Mouse (Mus musculus) embryonic stem cell, embryonic (primary cell): ENCODE measurements at regions not wholly inside any gene's neighbourhood (a gene's known extent, or its start where the extent isn't known, plus 50 kb on each side); places are given as distances from the start of the nearest gene placed in this dataset.

Source experiments
- CTCF ChIA-PET, 4 experiments: fragments of 300-600 bp in 2 of 4; fragments of 350-600 bp in 2 of 4; sonication (Branson Sonifier 250); formaldehyde crosslinking; loops; one replicate each; lab custom pipeline; 2022; ENCODE audit warnings: inconsistent platforms in 2 of 4; lab: Charles Lee
- POLR2A ChIA-PET, 4 experiments: fragments of 300-600 bp in 2 of 4; fragments of 350-600 bp in 2 of 4; sonication (Branson Sonifier 250); formaldehyde crosslinking; loops; one replicate each; lab custom pipeline; 2022; ENCODE audit warnings: antibody characterized with exemption in 4 of 4, inconsistent platforms in 1 of 4; lab: Charles Lee

GRCm38 (mm10) chr14:25225214-25225613 lies 233.8 kb upstream of the Zmiz1 start:
- ChIA-PET POLR2A (no interaction called here), CTCF (no interaction called here)

GRCm38 (mm10) chr14:25226155-25226839 lies 232.7 kb upstream of the Zmiz1 start:
- CTCF ChIA-PET, result interaction anchor here in 1 of 4 experiments (1.5 kb wide), 1 partner anchor 420 kb away, joined by 3 read pairs; no protein-coding TSS in a partner anchor
- POLR2A ChIA-PET, result no interaction called here

- ChIA-PET POLR2A (interaction anchor here in 2 of 4 experiments (0.6 to 0.9 kb wide), 2 partner anchors 13 to 1442 kb away, joined by 3 read pairs; no protein-coding TSS in a partner anchor), CTCF (interaction anchor here in 1 of 4 experiments (0.6 to 1.5 kb wide), 2 partner anchors 419 to 727 kb away, joined by 3 read pairs; no protein-coding TSS in a partner anchor)
Observed at GRCm38 (mm10) chr14:25226840-25227506, 232.0 kb upstream of the Zmiz1 start.

GRCm38 (mm10) chr14:25228321-25229047 lies 230.5 kb upstream of the Zmiz1 start:
- POLR2A ChIA-PET, result interaction anchor here in 2 of 4 experiments (0.5 to 0.7 kb wide), 2 partner anchors 14 to 70 kb away, joined by 3 read pairs; no protein-coding TSS in a partner anchor
- CTCF ChIA-PET, result no interaction called here

GRCm38 (mm10) chr14:25229569-25229968 lies 229.4 kb upstream of the Zmiz1 start:
- POLR2A ChIA-PET, result no interaction called here
- CTCF ChIA-PET, result no interaction called here

GRCm38 (mm10) chr14:25231881-25232280 lies 227.1 kb upstream of the Zmiz1 start:
- POLR2A ChIA-PET, result interaction anchor here in 1 of 4 experiments (0.7 kb wide), 1 partner anchor 432 kb away, joined by 5 read pairs; no protein-coding TSS in a partner anchor
- CTCF ChIA-PET, result interaction anchor here in 1 of 4 experiments (1.3 kb wide), 1 partner anchor 335 kb away, joined by 5 read pairs; no protein-coding TSS in a partner anchor

- ChIA-PET POLR2A (interaction anchor here in 1 of 4 experiments (0.7 kb wide), 1 partner anchor 104 kb away, joined by 3 read pairs; no protein-coding TSS in a partner anchor), CTCF (no interaction called here)
Observed at GRCm38 (mm10) chr14:25236421-25236973, 222.5 kb upstream of the Zmiz1 start.

- ChIA-PET CTCF (no interaction called here), POLR2A (interaction anchor here in 2 of 4 experiments (0.6 kb wide), 3 partner anchors 54 to 598 kb away, joined by 3 read pairs; no protein-coding TSS in a partner anchor)
Observed at GRCm38 (mm10) chr14:25239335-25239960, 219.5 kb upstream of the Zmiz1 start.

GRCm38 (mm10) chr14:25242753-25243152 lies 216.2 kb upstream of the Zmiz1 start:
- ChIA-PET POLR2A (interaction anchor here in 1 of 4 experiments (1.0 kb wide), 1 partner anchor 15 kb away, joined by 3 read pairs; no protein-coding TSS in a partner anchor), CTCF (interaction anchor here in 1 of 4 experiments (0.5 kb wide), 1 partner anchor 539 kb away, joined by 3 read pairs; no protein-coding TSS in a partner anchor)

GRCm38 (mm10) chr14:25243289-25243688 lies 215.7 kb upstream of the Zmiz1 start:
- POLR2A ChIA-PET, result interaction anchor here in 1 of 4 experiments (1.0 kb wide), 1 partner anchor 15 kb away, joined by 3 read pairs; no protein-coding TSS in a partner anchor
- CTCF ChIA-PET, result no interaction called here

GRCm38 (mm10) chr14:25243698-25244097 lies 215.3 kb upstream of the Zmiz1 start:
- ChIA-PET CTCF (no interaction called here), POLR2A (no interaction called here)

- CTCF ChIA-PET, result no interaction called here
Observed at GRCm38 (mm10) chr14:25244841-25245240, 214.1 kb upstream of the Zmiz1 start.

GRCm38 (mm10) chr14:25245691-25246090 lies 213.3 kb upstream of the Zmiz1 start:
- POLR2A ChIA-PET, result no interaction called here
- CTCF ChIA-PET, result no interaction called here

More at GRCm38 (mm10) chr14:25244841-25245240, 214.1 kb upstream of the Zmiz1 start:
- POLR2A ChIA-PET, result no interaction called here

GRCm38 (mm10) chr14:25248941-25249340 lies 210.0 kb upstream of the Zmiz1 start:
- POLR2A ChIA-PET, result interaction anchor here in 1 of 4 experiments (0.5 kb wide), 1 partner anchor 95 kb away, joined by 4 read pairs; no protein-coding TSS in a partner anchor
- CTCF ChIA-PET, result no interaction called here

GRCm38 (mm10) chr14:25253016-25253850 lies 205.8 kb upstream of the Zmiz1 start:
- POLR2A ChIA-PET, result interaction anchor here in 1 of 4 experiments (0.7 kb wide), 1 partner anchor 141 kb away, joined by 3 read pairs; no protein-coding TSS in a partner anchor
- CTCF ChIA-PET, result no interaction called here

GRCm38 (mm10) chr14:25263121-25263520 lies 195.9 kb upstream of the Zmiz1 start:
- POLR2A ChIA-PET, result interaction anchor here in 1 of 4 experiments (0.6 kb wide), 1 partner anchor 88 kb away, joined by 3 read pairs; no protein-coding TSS in a partner anchor
- CTCF ChIA-PET, result no interaction called here

GRCm38 (mm10) chr14:25266846-25267245 lies 192.1 kb upstream of the Zmiz1 start:
- CTCF ChIA-PET, result no interaction called here
- POLR2A ChIA-PET, result no interaction called here
